Mouse (Mus musculus): ENCODE measurements around the gene Lifr. TPM values are rescaled to one million over a fixed set of nuclear protein-coding genes. Genes with fewer than 3 reads are reported as not detected.

Gene Lifr
- 1 to 10 TPM in 1 of 2 experiments, under 1 TPM in 1; 0.06 to 1.7 TPM for polyA plus RNA-seq (2017; shearing (Covaris generic))

DNA sequence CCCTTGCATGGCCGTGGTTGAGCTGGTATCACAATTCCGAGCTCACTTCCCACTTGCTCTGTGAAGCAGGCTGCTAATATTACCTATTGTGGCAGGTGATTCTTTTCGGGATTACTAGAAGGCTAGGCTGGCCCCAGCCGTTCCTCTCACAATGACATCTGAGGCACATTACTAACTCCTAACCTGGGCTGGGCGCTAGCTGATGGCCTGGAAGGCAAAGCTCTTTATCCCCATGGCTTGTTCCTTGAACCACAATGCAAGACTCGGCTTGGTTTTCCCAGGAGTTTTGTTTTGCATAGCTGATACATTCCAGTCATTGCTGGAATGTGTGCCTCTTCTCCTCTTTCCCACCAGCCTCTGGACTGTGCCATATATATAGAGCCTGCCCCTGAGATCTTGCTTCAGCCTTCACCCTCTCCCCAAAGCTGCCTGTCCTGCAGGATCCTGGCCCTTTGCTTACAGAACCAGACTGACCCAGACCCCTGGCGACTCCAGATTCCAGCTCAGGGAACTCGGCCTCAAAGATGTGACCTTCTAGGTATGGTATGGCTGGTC, at the start of gene Lifr:
Gene Lifr, plus strand, starts transcription at position 404 of the 555 bp plus-strand sequence.

Other genes starting within 250 kb of the Lifr start
- gene Osmr, start 215.6 kb upstream of the Lifr start, polyA plus RNA-seq (2017; shearing (Covaris generic)) = under 1 TPM; 0.11 to 0.80 TPM